Comparison of ENCODE assay signal across 11 mouse cellular contexts in genomic region chr7:80076961-80077716, GRCm38 (mm10). TPM values are rescaled to one million over a fixed set of nuclear protein-coding genes. Genes with fewer than 3 reads are reported as not detected.
DNase-seq lines count a peak whose midpoint lies in the region; ATAC-seq and TF ChIP-seq lines count a peak whose summit lies in the region.
"Had no signal": no experiment of that assay in that cellular context is flagged by ENCODE, and none has a peak within 500 bp of the region (broad histone marks: within the 10 kb centered on the region; RNA-seq: fewer than 3 reads in every experiment).

No protein-coding gene starts in this region.

- H3K27ac ChIP-seq in heart, embryonic 13.5 days (replicated peaks) = peak overlapping the region; percentile 37
- H3K27ac ChIP-seq in liver, adult 2 months (replicated peaks; ENCODE audit: insufficient read depth, low read depth, low read length) = 0 out of 2 replicates have a peak overlapping the region, but pooled peaks have one; percentile 4
- no peak overlapping the region for H3K27ac ChIP-seq in liver, embryonic 12.5 days
- 0 out of 2 replicates have a peak overlapping the region, but pooled peaks have one; percentile 17 for H3K27ac ChIP-seq in embryonic facial prominence, embryonic 12.5 days
- H3K27ac ChIP-seq in macrophage = peak overlapping the region; percentile 98

- H3K79me2 ChIP-seq in liver, adult 2 months (ENCODE audit: control insufficient read depth, insufficient read depth, low read length) = peaks cover 7% of the 10 kb centered on the region; the same call in 1 of the 2 replicates
- H3K79me2 ChIP-seq in macrophage (ENCODE audit: inconsistent target) = peaks cover 92% of the 10 kb centered on the region

- H3K9ac ChIP-seq in heart, embryonic 13.5 days = 0 out of 2 replicates have a peak overlapping the region, but pooled peaks have one; percentile 37
- no peak overlapping the region for H3K9ac ChIP-seq in liver, adult 2 months (ENCODE audit: low read depth, low read length)
- H3K9ac ChIP-seq in liver, embryonic 12.5 days = no peak overlapping the region; the same call in 1 of the 2 replicates
- H3K9ac ChIP-seq in embryonic facial prominence, embryonic 12.5 days = no peak overlapping the region

- H3K36me3 ChIP-seq in heart, embryonic 13.5 days = peaks cover 12% of the 10 kb centered on the region
- H3K36me3 ChIP-seq in liver, adult 2 months (ENCODE audit: control insufficient read depth, insufficient read depth, low read length) = no peaks in the 10 kb centered on the region
- peaks cover 13% of the 10 kb centered on the region for H3K36me3 ChIP-seq in liver, embryonic 12.5 days
- H3K36me3 ChIP-seq in embryonic facial prominence, embryonic 12.5 days = peaks cover 7% of the 10 kb centered on the region
- peaks cover 7% of the 10 kb centered on the region for H3K36me3 ChIP-seq in macrophage (ENCODE audit: inconsistent target)

- H3K27me3 ChIP-seq in heart, embryonic 13.5 days (replicated peaks) = no peaks in the 10 kb centered on the region
- H3K27me3 ChIP-seq in liver, adult 2 months (ENCODE audit: control insufficient read depth, insufficient read depth, low read length) = no peaks in the 10 kb centered on the region
- no peaks in the 10 kb centered on the region for H3K27me3 ChIP-seq in liver, embryonic 12.5 days (replicated peaks)
- H3K27me3 ChIP-seq in embryonic facial prominence, embryonic 12.5 days = no peaks in the 10 kb centered on the region

- H3K9me3 ChIP-seq in heart, embryonic 13.5 days = no peaks in the 10 kb centered on the region
- no peaks in the 10 kb centered on the region for H3K9me3 ChIP-seq in liver, embryonic 12.5 days (replicated peaks)
- no peaks in the 10 kb centered on the region for H3K9me3 ChIP-seq in embryonic facial prominence, embryonic 12.5 days

- H3K4me1 ChIP-seq in heart, embryonic 13.5 days = peaks cover 86% of the 10 kb centered on the region
- peaks cover 17% of the 10 kb centered on the region for H3K4me1 ChIP-seq in liver, adult 2 months (ENCODE audit: control insufficient read depth, insufficient read depth, low read length)
- H3K4me1 ChIP-seq in liver, embryonic 12.5 days = peaks cover 77% of the 10 kb centered on the region
- H3K4me1 ChIP-seq in embryonic facial prominence, embryonic 12.5 days = peaks cover 54% of the 10 kb centered on the region

- TF ChIP-seq CTCF in liver, adult 2 months (IDR thresholded peaks at IDR 0.05; ENCODE audit: low read depth, low read length) = no peak

- 61% methylated on average over 6 of the region's 6 CpGs for WGBS in heart, embryonic 13.5 days
- WGBS in liver, adult 2 months = 89% methylated on average over 6 of the region's 6 CpGs
- WGBS in liver, embryonic 12.5 days (ENCODE audit: insufficient replicate concordance) = 48% methylated on average over 6 of the region's 6 CpGs
- WGBS in embryonic facial prominence, embryonic 12.5 days = 59% methylated on average over 6 of the region's 6 CpGs
- 85% methylated on average over 6 of the region's 6 CpGs for WGBS in macrophage (ENCODE audit: missing documents)

- ATAC-seq in heart, embryonic 13.5 days (ENCODE audit: extremely low read depth, insufficient number of reproducible peaks, low FRiP score, low TSS enrichment) = no peak
- ATAC-seq in liver, embryonic 12.5 days = no peak
- no peak for ATAC-seq in embryonic facial prominence, embryonic 12.5 days (ENCODE audit: insufficient number of reproducible peaks, insufficient read depth, low FRiP score, low TSS enrichment)

- TF ChIP-seq POLR2A in liver, adult 2 months (IDR thresholded peaks at IDR 0.05; ENCODE audit: extremely low read depth, insufficient read depth, low read length) = no peak

- H3K4me3 ChIP-seq in heart, embryonic 13.5 days = no peak overlapping the region
- H3K4me3 ChIP-seq in liver, adult 2 months (ENCODE audit: insufficient read depth, low read depth, low read length) = no peak overlapping the region
- no peak overlapping the region for H3K4me3 ChIP-seq in liver, embryonic 12.5 days
- H3K4me3 ChIP-seq in embryonic facial prominence, embryonic 12.5 days = no peak overlapping the region
- no peak overlapping the region for H3K4me3 ChIP-seq in macrophage (ENCODE audit: inconsistent target)

- no peak for DNase-seq in heart, adult 18-20 months
- no peak for DNase-seq in liver, adult 2 months (ENCODE audit: extremely low read depth, low read depth, low spot score)
- DNase-seq in MN1 (ENCODE audit: low spot score) = no peak
- DNase-seq in layer of hippocampus, postnatal 14 days (ENCODE audit: low spot score in 2 of 2) = no peak
- DNase-seq: adrenal gland, postnatal 36 days; cerebellum, postnatal 36 days; thymus, adult 2 months had no signal

- no peak overlapping the region for H3K4me2 ChIP-seq in heart, embryonic 13.5 days
- no peak overlapping the region for H3K4me2 ChIP-seq in liver, embryonic 12.5 days
- no peak overlapping the region for H3K4me2 ChIP-seq in embryonic facial prominence, embryonic 12.5 days (replicated peaks)

RNA-seq across cellular contexts. Expression of gene Idh2, which starts 38.1 kb away (rescaled TPM):
- polyA plus RNA-seq in heart, embryonic 13.5 days (2015; fragmentation: Nextera tagmentation; extraction: Ambion mirVana) = 1,911 and 2,152 TPM in 2 replicates
- 1,000 to 10,000 TPM; 2,187 to 2,245 TPM for total RNA-seq in heart, adult 18-20 months (2021)
- 177 and 195 TPM in 2 replicates for total RNA-seq in liver, adult 2 months (2014; rRNA removed)
- polyA plus RNA-seq in liver, adult 2 months (2012; rRNA removed) = 163 and 164 TPM in 2 replicates
- 158 and 160 TPM in 2 replicates for polyA plus RNA-seq in liver, embryonic 12.5 days (2016; fragmentation: Nextera tagmentation; extraction: Ambion mirVana)
- polyA plus RNA-seq in embryonic facial prominence, embryonic 12.5 days (2016; fragmentation: Nextera tagmentation; extraction: Ambion mirVana) = 495 and 498 TPM in 2 replicates
- total RNA-seq in macrophage (2018; cell fraction: chromatin; rRNA removed) = 100 to 1,000 TPM in 3 of 26 experiments, 10 to 100 TPM in 19, 1 to 10 TPM in 4; 5.1 to 131 (median 33.7) TPM
- total RNA-seq in macrophage (2018; cell fraction: cytosol; rRNA removed) = 10 to 100 TPM; 35.0 to 94.6 (median 64.7) TPM
- 100 to 1,000 TPM in 1 of 26 experiments, 10 to 100 TPM in 25; 17.1 to 112 (median 41.7) TPM for total RNA-seq in macrophage (2018; cell fraction: nucleus; rRNA removed)
- polyA plus RNA-seq in macrophage (2018) = 72.5 to 101 TPM (median 88.0 TPM) in 3 replicates
- total RNA-seq in layer of hippocampus, postnatal 14 days (2021) = 10 to 100 TPM; 70.9 to 75.8 TPM

RNA-seq across cellular contexts. Expression of gene Zfp710, which starts 52.5 kb away (rescaled TPM):
- polyA plus RNA-seq in heart, embryonic 13.5 days (2015; fragmentation: Nextera tagmentation; extraction: Ambion mirVana) = 11.6 and 12.1 TPM in 2 replicates
- 10 to 100 TPM; 21.6 to 22.4 TPM for total RNA-seq in heart, adult 18-20 months (2021)
- 5.4 and 5.6 TPM in 2 replicates for total RNA-seq in liver, adult 2 months (2014; rRNA removed)
- 9.7 and 12.7 TPM in 2 replicates for polyA plus RNA-seq in liver, adult 2 months (2012; rRNA removed)
- polyA plus RNA-seq in liver, embryonic 12.5 days (2016; fragmentation: Nextera tagmentation; extraction: Ambion mirVana) = 7.2 and 8.9 TPM in 2 replicates
- 21.6 and 22.2 TPM in 2 replicates for polyA plus RNA-seq in embryonic facial prominence, embryonic 12.5 days (2016; fragmentation: Nextera tagmentation; extraction: Ambion mirVana)
- 100 to 1,000 TPM in 9 of 26 experiments, 10 to 100 TPM in 17; 10.9 to 127 (median 87.0) TPM for total RNA-seq in macrophage (2018; cell fraction: chromatin; rRNA removed)
- 10 to 100 TPM; 18.9 to 85.9 (median 65.4) TPM for total RNA-seq in macrophage (2018; cell fraction: cytosol; rRNA removed)
- total RNA-seq in macrophage (2018; cell fraction: nucleus; rRNA removed) = 100 to 1,000 TPM in 9 of 26 experiments, 10 to 100 TPM in 17; 15.7 to 151 (median 83.9) TPM
- polyA plus RNA-seq in macrophage (2018) = 33.7 to 69.0 TPM (median 50.1 TPM) in 3 replicates
- 10 to 100 TPM; 17.5 to 18.0 TPM for total RNA-seq in layer of hippocampus, postnatal 14 days (2021)
